Mouse (Mus musculus) limb, embryonic 10.5 days (tissue): ENCODE data around the gene Rassf4. TPM values are rescaled to one million over a fixed set of nuclear protein-coding genes. Genes with fewer than 3 reads are reported as not detected.
A peak's percentile ranks its signal among the peaks of the same experiment; 100 is the strongest.

Source experiments
- DNase-seq: peaks from one replicate; pipeline ENCODE4 v3.0.0-alpha.2; 2017; ENCODE audit warnings: low spot score
- H3K27ac ChIP-seq: fragments of 300-500 bp; sonication (generic); 2 replicates; pipeline ENCODE4 v1.5.1; 2016; ENCODE audit warnings: mild to moderate bottlenecking
- H3K27me3 ChIP-seq: fragments of 300-500 bp; sonication (generic); 2 replicates; pipeline ENCODE4 v1.6.1; 2016; ENCODE audit warnings: low read depth, mild to moderate bottlenecking; ENCODE audit not compliant: poor library complexity, severe bottlenecking
- H3K36me3 ChIP-seq: fragments of 300-500 bp; sonication (generic); 2 replicates; pipeline ENCODE4 v1.6.1; 2016; ENCODE audit warnings: mild to moderate bottlenecking, moderate library complexity
- H3K4me1 ChIP-seq: fragments of 300-500 bp; sonication (generic); 2 replicates; pipeline ENCODE4 v1.6.1; 2016
- H3K4me3 ChIP-seq: fragments of 300-500 bp; sonication (generic); 2 replicates; pipeline ENCODE4 v1.5.1; 2016; ENCODE audit warnings: mild to moderate bottlenecking, moderate library complexity
- H3K9me3 ChIP-seq: fragments of 300-500 bp; sonication (generic); replicated peaks from 2 replicates; pipeline ENCODE4 v1.6.1; 2016; ENCODE audit warnings: mild to moderate bottlenecking
- WGBS: fragments of 180-500 bp; shearing (Covaris S2); methylation state at CpG from one replicate; pipeline ENCODE4 v1.1.7; 2016; 5-methylcytosine and 5-hydroxymethylcytosine counted together
- polyA plus RNA-seq: library from polyadenylated mRNA; unstranded; fragments of >200 nt; fragmentation: Nextera tagmentation; extraction: Ambion mirVana; gene quantifications from 2 replicates; pipeline ENCODE4 v1.2.1, GENCODE M21; 2016

The Rassf4 gene
- polyA plus RNA-seq, 1 experiment from 2014 or later, result 4.2 TPM

- Histone ChIP-seq H3K27me3 (peaks cover 44% of the 10 kb centered on the region), H3K36me3 (no peaks in the 10 kb centered on the region), H3K4me3 (no peak overlapping the region), H3K4me1 (peaks cover 42% of the 10 kb centered on the region), H3K9me3 (no peaks in the 10 kb centered on the region), H3K27ac (no peak overlapping the region)
- DNase-seq, result peak; percentile 35
- WGBS, result 39% methylated on average over 11 of the region's 11 CpGs
These were observed 4.9 kb downstream of the Rassf4 start for GRCm38 (mm10) chr6:116668682-116669470.

GRCm38 (mm10) chr6:116667382-116667781 is 6.4 kb downstream of the Rassf4 start:
- Histone ChIP-seq H3K27ac (no peak overlapping the region), H3K4me3 (no peak overlapping the region)

GRCm38 (mm10) chr6:116666892-116667291 is 6.9 kb downstream of the Rassf4 start:
- Histone ChIP-seq H3K27ac (no peak overlapping the region), H3K4me3 (no peak overlapping the region), H3K36me3 (no peaks in the 10 kb centered on the region), H3K4me1 (peaks cover 31% of the 10 kb centered on the region), H3K9me3 (no peaks in the 10 kb centered on the region), H3K27me3 (peaks cover 29% of the 10 kb centered on the region)
- 79% methylated on average over 3 of the region's 3 CpGs for WGBS
- no peak for DNase-seq

More at GRCm38 (mm10) chr6:116667382-116667781, 6.4 kb downstream of the Rassf4 start:
- peaks cover 34% of the 10 kb centered on the region for H3K27me3 ChIP-seq
- 80% methylated on average over 3 of the region's 3 CpGs for WGBS
- H3K9me3 ChIP-seq, result no peaks in the 10 kb centered on the region
- H3K36me3 ChIP-seq, result no peaks in the 10 kb centered on the region
- H3K4me1 ChIP-seq, result peaks cover 31% of the 10 kb centered on the region
- DNase-seq, result no peak

DNA sequence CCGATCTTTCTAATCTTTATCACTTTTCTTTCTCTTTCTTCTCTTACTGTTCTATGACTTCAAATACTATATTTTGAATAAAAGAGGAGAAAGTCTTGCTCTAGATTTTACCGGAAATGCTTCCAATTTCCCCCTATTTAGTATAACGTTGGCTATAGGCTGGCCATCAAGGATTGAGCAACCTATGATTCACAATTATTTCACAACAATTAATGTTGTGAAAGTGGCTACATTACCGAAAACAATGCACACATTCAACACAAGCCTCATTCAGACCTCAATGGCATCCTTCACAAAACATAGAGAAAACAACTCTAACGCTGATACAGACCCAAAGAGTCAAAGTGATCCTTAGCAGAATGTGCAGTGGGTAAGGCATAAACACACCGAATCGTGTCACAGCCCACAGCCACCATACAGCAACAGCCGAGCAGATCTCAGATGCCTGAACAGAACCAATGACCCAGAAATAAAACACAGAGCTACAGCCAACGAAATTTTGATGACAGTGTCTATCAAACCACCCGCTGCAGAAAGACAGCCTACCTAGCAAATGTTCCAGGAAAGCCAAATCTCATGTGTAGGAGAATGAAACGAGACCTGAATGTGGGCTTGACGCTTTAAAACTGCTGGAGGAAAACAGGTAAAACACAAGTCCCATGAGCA is 7.5 kb downstream of the Rassf4 start:
- Histone ChIP-seq H3K36me3 (no peaks in the 10 kb centered on the region), H3K27me3 (peaks cover 22% of the 10 kb centered on the region), H3K27ac (no peak overlapping the region), H3K4me3 (no peak overlapping the region), H3K4me1 (peaks cover 24% of the 10 kb centered on the region), H3K9me3 (no peaks in the 10 kb centered on the region)
- DNase-seq, result no peak
- WGBS, result 90% methylated on average over 12 of the region's 12 CpGs

GRCm38 (mm10) chr6:116664830-116665229 is 8.9 kb downstream of the Rassf4 start:
- 87% methylated on average over 3 of the region's 3 CpGs for WGBS
- H3K4me3 ChIP-seq, result no peak overlapping the region
- no peak for DNase-seq
- H3K4me1 ChIP-seq, result peaks cover 11% of the 10 kb centered on the region; the same call in 1 of the 2 replicates
- H3K27ac ChIP-seq, result no peak overlapping the region
- H3K27me3 ChIP-seq, result peaks cover 8% of the 10 kb centered on the region
- no peaks in the 10 kb centered on the region for H3K9me3 ChIP-seq
- no peaks in the 10 kb centered on the region for H3K36me3 ChIP-seq

GRCm38 (mm10) chr6:116664031-116664430 is 9.7 kb downstream of the Rassf4 start:
- Histone ChIP-seq H3K4me1 (peaks cover 8% of the 10 kb centered on the region; the same call in 1 of the 2 replicates), H3K27ac (no peak overlapping the region), H3K4me3 (no peak overlapping the region), H3K36me3 (no peaks in the 10 kb centered on the region), H3K9me3 (no peaks in the 10 kb centered on the region), H3K27me3 (peaks cover under 1% of the 10 kb centered on the region; the same call in 1 of the 2 replicates)
- 80% methylated on average over 6 of the region's 6 CpGs for WGBS
- no peak for DNase-seq

- H3K27ac ChIP-seq, result no peak overlapping the region
- H3K9me3 ChIP-seq, result no peaks in the 10 kb centered on the region
- WGBS, result 86% methylated on average over 2 of the region's 2 CpGs
- H3K36me3 ChIP-seq, result no peaks in the 10 kb centered on the region
- no peak overlapping the region for H3K4me3 ChIP-seq
- H3K4me1 ChIP-seq, result peaks cover under 1% of the 10 kb centered on the region; the same call in 1 of the 2 replicates
- no peak for DNase-seq
- no peaks in the 10 kb centered on the region for H3K27me3 ChIP-seq
These were observed 10.4 kb downstream of the Rassf4 start for GRCm38 (mm10) chr6:116663364-116663763.

DNA sequence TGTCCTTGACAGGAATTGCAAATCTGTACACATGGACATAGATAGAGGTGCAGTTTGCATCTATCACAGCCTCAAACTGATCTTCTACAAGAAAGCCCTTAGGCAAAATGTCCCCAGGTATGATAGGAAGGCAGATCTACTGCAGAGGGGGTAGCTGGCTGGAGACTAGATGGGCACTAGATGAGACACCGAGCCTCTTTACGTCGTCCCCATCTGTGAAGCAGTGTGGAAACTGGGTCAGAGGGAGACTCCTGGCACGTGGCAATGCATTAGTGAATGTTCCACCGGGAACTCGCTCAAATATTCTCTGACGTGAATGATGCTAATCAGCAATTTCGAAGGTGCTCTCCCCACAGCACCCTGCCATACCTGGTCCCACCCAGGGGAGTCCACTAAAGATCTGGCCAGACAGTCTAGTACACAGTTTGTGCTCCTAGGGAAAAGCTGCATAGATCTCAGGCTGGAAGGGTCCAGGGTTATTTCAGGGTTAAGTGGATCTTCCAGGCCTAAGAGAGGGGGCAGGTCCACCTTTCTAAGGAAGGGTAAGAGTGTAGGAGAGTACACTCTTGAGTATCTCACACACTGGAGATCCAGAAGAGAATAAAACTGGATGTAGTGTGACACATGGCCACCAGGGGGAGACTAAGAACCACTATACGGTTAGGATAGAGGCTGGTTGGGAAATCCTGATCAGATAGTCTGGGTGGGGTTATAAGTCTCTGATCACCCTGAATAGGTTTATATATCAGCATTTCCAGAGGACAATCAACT is 19.9 kb downstream of the Rassf4 start:
- Histone ChIP-seq H3K36me3 (no peaks in the 10 kb centered on the region), H3K4me1 (peaks cover 11% of the 10 kb centered on the region), H3K9me3 (no peaks in the 10 kb centered on the region), H3K4me3 (no peak overlapping the region), H3K27ac (no peak overlapping the region), H3K27me3 (no peaks in the 10 kb centered on the region)
- WGBS, result 67% methylated on average over 9 of the region's 9 CpGs
- peak; percentile 76 for DNase-seq

DNA sequence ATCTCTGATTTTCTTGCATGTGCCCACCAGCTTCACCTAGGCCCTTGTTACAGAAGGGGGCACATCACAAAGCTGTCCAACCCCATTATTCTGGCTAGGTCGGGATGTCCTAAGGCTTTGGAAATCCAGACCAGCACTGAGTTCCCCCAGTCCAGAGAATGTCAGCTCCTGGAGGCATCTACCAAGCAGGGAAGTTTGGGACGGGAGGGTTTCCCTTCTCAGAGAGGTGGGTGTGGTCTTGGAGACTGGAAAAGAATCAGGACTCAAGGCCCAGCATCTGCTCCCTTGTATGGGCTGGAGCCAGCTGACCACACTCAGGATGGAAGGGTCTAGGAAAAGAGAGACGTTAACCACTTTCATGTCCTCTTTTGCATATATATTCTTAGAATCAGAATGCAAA is 20.6 kb downstream of the Rassf4 start:
- Histone ChIP-seq H3K4me3 (no peak overlapping the region), H3K4me1 (peaks cover 11% of the 10 kb centered on the region), H3K27ac (no peak overlapping the region), H3K36me3 (no peaks in the 10 kb centered on the region), H3K9me3 (no peaks in the 10 kb centered on the region), H3K27me3 (no peaks in the 10 kb centered on the region)
- WGBS, result 72% methylated on average over 3 of the region's 3 CpGs
- no peak for DNase-seq

- H3K4me1 ChIP-seq, result peaks cover 11% of the 10 kb centered on the region
- no peaks in the 10 kb centered on the region for H3K9me3 ChIP-seq
- H3K27ac ChIP-seq, result peak overlapping the region; percentile 48; the same call in 1 of the 2 replicates
- WGBS, result 80% methylated on average over 20 of the region's 20 CpGs
- no peak for DNase-seq
- peak overlapping the region; percentile 22 for H3K4me3 ChIP-seq
- H3K27me3 ChIP-seq, result no peaks in the 10 kb centered on the region
- H3K36me3 ChIP-seq, result no peaks in the 10 kb centered on the region
These were observed 22.2 kb downstream of the Rassf4 start for GRCm38 (mm10) chr6:116651437-116652118.

DNA sequence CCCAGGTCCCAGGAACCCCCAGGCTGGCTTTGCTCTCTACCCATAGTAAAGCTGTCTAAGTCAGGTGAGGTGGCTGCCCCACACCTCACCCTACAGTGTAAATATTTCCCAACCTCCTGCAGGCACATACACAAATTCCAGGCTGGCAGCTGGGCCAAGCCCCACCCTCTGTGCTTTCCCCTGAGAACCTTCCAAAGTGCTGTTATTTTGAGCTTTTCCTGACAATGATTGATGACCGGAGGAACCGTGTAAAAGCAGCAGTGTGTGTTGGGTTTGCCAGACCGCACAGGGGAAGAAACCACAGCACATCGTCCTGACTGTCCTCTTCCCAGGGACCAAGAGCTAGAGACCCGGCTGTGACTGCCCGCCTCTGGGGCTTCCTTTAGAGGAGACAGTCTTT is 23.3 kb downstream of the Rassf4 start, which contains the start of gene Depp1:
TSS of gene Depp1 (plus strand) at position 204 of the 400 bp plus-strand sequence.
- Histone ChIP-seq H3K4me1 (peaks cover 11% of the 10 kb centered on the region), H3K27ac (peak within 1 kb of the TSS; percentile 42), H3K9me3 (no peaks in the 10 kb centered on the region), H3K27me3 (no peaks in the 10 kb centered on the region), H3K4me3 (peak within 1 kb of the TSS; percentile 22; the same call in 1 of the 2 replicates), H3K36me3 (no peaks in the 10 kb centered on the region)
- no peak for DNase-seq
- 48% methylated on average over 6 of the region's 6 CpGs for WGBS

DNA sequence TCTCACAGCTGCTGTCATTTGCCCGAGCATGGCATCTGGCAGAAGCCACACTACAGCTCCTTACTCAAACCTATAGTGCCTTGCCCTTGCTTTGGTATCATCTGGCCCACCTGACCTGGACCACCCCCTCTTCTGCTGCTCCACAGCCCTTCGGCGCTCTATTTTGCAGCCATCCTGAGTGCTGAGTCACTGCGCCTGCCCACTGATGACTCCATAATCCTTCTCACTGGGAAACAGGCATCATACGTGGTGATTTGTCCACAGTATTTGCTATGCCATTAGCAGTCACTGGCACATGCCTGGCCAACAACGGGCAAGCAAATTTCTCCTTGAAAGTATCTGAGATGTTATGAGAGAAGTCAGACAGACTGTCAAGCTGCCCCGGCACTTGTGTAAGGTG is 23.9 kb downstream of the Rassf4 start:
- no peak for DNase-seq
- WGBS, result 93% methylated on average over 7 of the region's 7 CpGs
- Histone ChIP-seq H3K27ac (peak overlapping the region; percentile 42), H3K27me3 (no peaks in the 10 kb centered on the region), H3K9me3 (no peaks in the 10 kb centered on the region), H3K36me3 (no peaks in the 10 kb centered on the region), H3K4me3 (no peak overlapping the region), H3K4me1 (peaks cover 14% of the 10 kb centered on the region)
